Mouse (Mus musculus) megakaryocyte, embryonic 14.5 days (primary cell): ENCODE data around the gene Ppa2.

Experiments
- FLI1 ChIP-seq: IDR thresholded peaks from 2 replicates; pipeline ENCODE4 v1.6.1; 2012; ENCODE audit warnings: low read length, inconsistent platforms, mixed read lengths
- GATA1 ChIP-seq: IDR thresholded peaks from 3 replicates; pipeline ENCODE4 v1.6.1; 2012; ENCODE audit warnings: mixed read lengths, low read length, inconsistent platforms, borderline replicate concordance

GRCm38 (mm10) chr3:133314475-133314874 is 4.6 kb downstream of the Ppa2 start:
- TF ChIP-seq FLI1: no peak
- TF ChIP-seq GATA1: no peak
